Mouse (Mus musculus) heart, postnatal 0 days (tissue): ENCODE results near the gene Ryr3.

Experiments
- CTCF ChIP-seq: IDR thresholded peaks from 2 replicates; pipeline ENCODE4 v1.5.1; 2016; ENCODE audit warnings: antibody characterized with exemption, control low read depth, low read depth
- EP300 ChIP-seq: IDR thresholded peaks from 2 replicates; pipeline ENCODE4 v1.6.1; 2016; ENCODE audit warnings: antibody characterized with exemption, low read depth

DNA sequence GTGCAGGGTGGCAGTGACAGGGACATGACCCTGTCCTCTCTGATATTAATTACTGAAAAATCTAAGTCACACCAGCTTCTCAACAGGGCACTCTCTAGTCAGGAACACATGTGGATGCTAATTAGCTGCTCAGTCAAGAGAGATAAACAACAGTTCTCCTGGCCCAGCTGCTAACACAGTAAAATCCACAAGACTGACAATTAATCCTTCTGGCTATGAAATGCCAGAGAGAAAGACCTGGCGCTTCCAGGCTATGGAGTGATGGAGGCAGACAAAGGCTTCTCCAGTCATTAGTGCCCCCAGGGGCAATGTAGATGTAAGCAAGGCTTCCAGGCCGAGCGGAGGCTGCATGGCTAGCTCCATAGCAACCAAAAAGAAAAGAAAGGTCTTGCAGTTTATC lies 496.2 kb downstream of the Ryr3 start:
- TF ChIP-seq CTCF (no peak), EP300 (no peak)
